Mouse (Mus musculus): ENCODE measurements around the gene Exosc9. TPM values are rescaled to one million over a fixed set of nuclear protein-coding genes. Genes with fewer than 3 reads are reported as not detected.

Gene Exosc9
- total and polyA plus RNA-seq, 2 experiments from 2014 or later = 42.5 to 70.9 TPM

GRCm38 (mm10) chr3:36531979-36532542, 20.3 kb upstream of the Exosc9 start:
- Histone ChIP-seq H3K9ac (replicated peaks; ENCODE audit: low read length, poor library complexity, severe bottlenecking) (no peak overlapping the region), H3K9me3 (ENCODE audit: low read length) (no peaks in the 10 kb centered on the region), H3K27me3 (ENCODE audit: insufficient read depth, low read length) (no peaks in the 10 kb centered on the region), H3K27ac (ENCODE audit: low read depth, low read length) (no peak overlapping the region), H3K4me3 (ENCODE audit: low read depth, low read length) (peak overlapping the region; percentile 12; the same call in 1 of the 2 replicates), H3K36me3 (ENCODE audit: insufficient read depth, low read length) (no peaks in the 10 kb centered on the region), H3K4me2 (ENCODE audit: low read depth, low read length, poor library complexity, severe bottlenecking) (peak overlapping the region; percentile 32), H3K4me1 (ENCODE audit: insufficient read depth, low read length) (no peaks in the 10 kb centered on the region)
- 29% methylated on average over 18 of the region's 18 CpGs for WGBS
- ATAC-seq (ENCODE audit: low FRiP score) (no peak), DNase-seq (ENCODE audit: low spot score) (no peak)
- TF ChIP-seq CTCF (IDR thresholded peaks at IDR 0.05) = no peak

- DNase-seq (ENCODE audit: low spot score) = no peak
- WGBS = 44% methylated on average over 7 of the region's 7 CpGs
- no peak overlapping the region for H3K4me2 ChIP-seq (ENCODE audit: low read depth, low read length, poor library complexity, severe bottlenecking)
Observed at GRCm38 (mm10) chr3:36532738-36533137, 19.7 kb upstream of the Exosc9 start.

GRCm38 (mm10) chr3:36533201-36533672, 19.2 kb upstream of the Exosc9 start:
- no peak overlapping the region for H3K4me2 ChIP-seq (ENCODE audit: low read depth, low read length, poor library complexity, severe bottlenecking)

More at GRCm38 (mm10) chr3:36532738-36533137, 19.7 kb upstream of the Exosc9 start:
- Histone ChIP-seq H3K27me3 (ENCODE audit: insufficient read depth, low read length) (no peaks in the 10 kb centered on the region), H3K4me1 (ENCODE audit: insufficient read depth, low read length) (no peaks in the 10 kb centered on the region), H3K9me3 (ENCODE audit: low read length) (no peaks in the 10 kb centered on the region), H3K27ac (ENCODE audit: low read depth, low read length) (no peak overlapping the region), H3K9ac (replicated peaks; ENCODE audit: low read length, poor library complexity, severe bottlenecking) (no peak overlapping the region), H3K36me3 (ENCODE audit: insufficient read depth, low read length) (no peaks in the 10 kb centered on the region), H3K4me3 (ENCODE audit: low read depth, low read length) (no peak overlapping the region)
- no peak for ATAC-seq (ENCODE audit: low FRiP score)
- TF ChIP-seq CTCF (IDR thresholded peaks at IDR 0.05) = no peak

GRCm38 (mm10) chr3:36536041-36536440, 16.4 kb upstream of the Exosc9 start:
- H3K9ac ChIP-seq (replicated peaks; ENCODE audit: low read length, poor library complexity, severe bottlenecking) = no peak overlapping the region
- TF ChIP-seq CTCF (IDR thresholded peaks at IDR 0.05) = no peak
- no peaks in the 10 kb centered on the region for H3K27me3 ChIP-seq (ENCODE audit: insufficient read depth, low read length)
- H3K4me2 ChIP-seq (ENCODE audit: low read depth, low read length, poor library complexity, severe bottlenecking) = no peak overlapping the region
- no peak overlapping the region for H3K27ac ChIP-seq (ENCODE audit: low read depth, low read length)
- no peak for ATAC-seq (ENCODE audit: low FRiP score)
- no peak overlapping the region for H3K4me3 ChIP-seq (ENCODE audit: low read depth, low read length)
- no peaks in the 10 kb centered on the region for H3K36me3 ChIP-seq (ENCODE audit: insufficient read depth, low read length)
- 92% methylated on average over 12 of the region's 12 CpGs for WGBS
- DNase-seq (ENCODE audit: low spot score) = no peak
- no peaks in the 10 kb centered on the region for H3K9me3 ChIP-seq (ENCODE audit: low read length)
- no peaks in the 10 kb centered on the region for H3K4me1 ChIP-seq (ENCODE audit: insufficient read depth, low read length)

More at GRCm38 (mm10) chr3:36533201-36533672, 19.2 kb upstream of the Exosc9 start:
- Histone ChIP-seq H3K27ac (ENCODE audit: low read depth, low read length) (no peak overlapping the region), H3K4me1 (ENCODE audit: insufficient read depth, low read length) (no peaks in the 10 kb centered on the region), H3K27me3 (ENCODE audit: insufficient read depth, low read length) (no peaks in the 10 kb centered on the region), H3K9ac (replicated peaks; ENCODE audit: low read length, poor library complexity, severe bottlenecking) (no peak overlapping the region), H3K9me3 (ENCODE audit: low read length) (no peaks in the 10 kb centered on the region), H3K36me3 (ENCODE audit: insufficient read depth, low read length) (no peaks in the 10 kb centered on the region), H3K4me3 (ENCODE audit: low read depth, low read length) (no peak overlapping the region)
- DNase-seq (ENCODE audit: low spot score) = no peak
- TF ChIP-seq CTCF (IDR thresholded peaks at IDR 0.05) = no peak
- ATAC-seq (ENCODE audit: low FRiP score) = no peak
- 0% methylated on average over 1 of the region's 1 CpGs for WGBS

- DNase-seq (ENCODE audit: low spot score) (no peak), ATAC-seq (ENCODE audit: low FRiP score) (no peak)
- no peak overlapping the region for H3K4me2 ChIP-seq (ENCODE audit: low read depth, low read length, poor library complexity, severe bottlenecking)
- no peak overlapping the region for H3K4me3 ChIP-seq (ENCODE audit: low read depth, low read length)
- no peak overlapping the region for H3K27ac ChIP-seq (ENCODE audit: low read depth, low read length)
- H3K9me3 ChIP-seq (ENCODE audit: low read length) = no peaks in the 10 kb centered on the region
- H3K27me3 ChIP-seq (ENCODE audit: insufficient read depth, low read length) = no peaks in the 10 kb centered on the region
- WGBS = 87% methylated on average over 4 of the region's 4 CpGs
- no peak overlapping the region for H3K9ac ChIP-seq (replicated peaks; ENCODE audit: low read length, poor library complexity, severe bottlenecking)
- H3K36me3 ChIP-seq (ENCODE audit: insufficient read depth, low read length) = no peaks in the 10 kb centered on the region
- TF ChIP-seq CTCF (IDR thresholded peaks at IDR 0.05) = no peak
- no peaks in the 10 kb centered on the region for H3K4me1 ChIP-seq (ENCODE audit: insufficient read depth, low read length)
Observed at GRCm38 (mm10) chr3:36537701-36538470, 14.5 kb upstream of the Exosc9 start.

- Histone ChIP-seq H3K4me2 (ENCODE audit: low read depth, low read length, poor library complexity, severe bottlenecking) (no peak overlapping the region), H3K9me3 (ENCODE audit: low read length) (no peaks in the 10 kb centered on the region), H3K27me3 (ENCODE audit: insufficient read depth, low read length) (no peaks in the 10 kb centered on the region), H3K9ac (replicated peaks; ENCODE audit: low read length, poor library complexity, severe bottlenecking) (no peak overlapping the region), H3K4me1 (ENCODE audit: insufficient read depth, low read length) (no peaks in the 10 kb centered on the region), H3K36me3 (ENCODE audit: insufficient read depth, low read length) (no peaks in the 10 kb centered on the region), H3K4me3 (ENCODE audit: low read depth, low read length) (no peak overlapping the region), H3K27ac (ENCODE audit: low read depth, low read length) (no peak overlapping the region)
- no peak for TF ChIP-seq CTCF (IDR thresholded peaks at IDR 0.05)
- WGBS = 73% methylated on average over 2 of the region's 2 CpGs
- no peak for DNase-seq (ENCODE audit: low spot score)
- no peak for ATAC-seq (ENCODE audit: low FRiP score)
Observed at GRCm38 (mm10) chr3:36540756-36541155, 11.7 kb upstream of the Exosc9 start.
